Mouse (Mus musculus): Measurements from ENCODE around the gene Exoc2. TPM values are rescaled to one million over a fixed set of nuclear protein-coding genes. Genes with fewer than 3 reads are reported as not detected.

Gene Exoc2
- polyA plus RNA-seq, 1 experiment from 2014 or later: 58.6 TPM

DNA sequence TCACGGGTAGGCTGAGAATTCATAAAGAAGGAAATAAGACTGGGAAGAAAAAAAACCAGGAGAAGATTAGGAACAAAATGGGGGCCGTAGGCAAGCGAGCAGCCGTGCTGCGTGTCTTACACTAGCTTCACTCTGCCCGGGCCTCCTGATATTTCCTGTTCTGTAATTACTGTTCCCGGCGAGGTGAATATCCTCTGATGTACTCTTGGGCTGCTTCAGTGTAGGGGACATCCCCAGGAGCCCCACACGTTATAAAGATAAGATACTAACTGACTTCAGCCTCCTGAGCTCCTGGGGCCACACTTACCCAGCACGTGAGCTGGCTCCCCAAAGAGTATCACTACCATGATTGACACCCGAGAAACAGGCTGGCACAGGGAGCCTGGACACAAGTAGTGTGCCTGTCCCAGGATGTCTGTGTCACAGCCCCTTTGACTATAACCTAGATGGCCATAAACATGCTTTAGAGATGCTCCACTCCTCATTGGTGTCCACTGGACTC, 196.2 kb downstream of the Exoc2 start:
- ATAC-seq: no peak
- H3K9me3 ChIP-seq (replicated peaks; ENCODE audit: control insufficient read depth, low read length, poor library complexity, severe bottlenecking): no peaks in the 10 kb centered on the region
- H3K4me2 ChIP-seq (ENCODE audit: low read length): no peak overlapping the region
- 82% methylated on average over 11 of the region's 11 CpGs for WGBS
- no peak overlapping the region for H3K27ac ChIP-seq (ENCODE audit: low read length)
- no peaks in the 10 kb centered on the region for H3K36me3 ChIP-seq (ENCODE audit: control insufficient read depth, insufficient read depth, low read length)
- H3K4me3 ChIP-seq (ENCODE audit: low read depth, low read length): no peak overlapping the region
- no peak overlapping the region for H3K9ac ChIP-seq (ENCODE audit: low read depth, low read length)
- H3K4me1 ChIP-seq (ENCODE audit: control insufficient read depth, insufficient read depth, low read length): no peaks in the 10 kb centered on the region
- no peaks in the 10 kb centered on the region for H3K27me3 ChIP-seq (ENCODE audit: control insufficient read depth, insufficient read depth, low read depth, low read length)

DNA sequence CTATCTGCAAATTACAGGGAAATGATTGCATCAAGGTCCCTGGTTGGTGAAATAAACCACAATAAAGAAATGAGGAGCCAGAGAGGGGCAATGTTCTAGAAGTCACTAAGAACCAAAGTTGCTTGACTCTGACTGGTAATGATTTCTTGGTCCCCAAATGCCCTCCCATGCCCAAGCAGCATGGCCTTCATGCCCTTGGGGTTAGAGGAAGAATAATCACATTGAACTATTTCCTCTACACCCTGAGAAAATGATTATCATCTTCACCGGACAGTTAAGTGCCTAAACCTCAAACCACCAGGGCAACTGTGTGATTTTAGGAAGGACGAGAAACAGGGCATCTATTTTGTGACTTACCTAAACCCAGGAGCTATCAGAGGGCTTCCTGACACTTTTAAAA, 197.9 kb downstream of the Exoc2 start:
- Histone ChIP-seq H3K4me2 (ENCODE audit: low read length) (no peak overlapping the region), H3K4me1 (ENCODE audit: control insufficient read depth, insufficient read depth, low read length) (no peaks in the 10 kb centered on the region), H3K27me3 (ENCODE audit: control insufficient read depth, insufficient read depth, low read depth, low read length) (no peaks in the 10 kb centered on the region), H3K9me3 (replicated peaks; ENCODE audit: control insufficient read depth, low read length, poor library complexity, severe bottlenecking) (no peaks in the 10 kb centered on the region), H3K9ac (ENCODE audit: low read depth, low read length) (no peak overlapping the region), H3K27ac (ENCODE audit: low read length) (no peak overlapping the region), H3K4me3 (ENCODE audit: low read depth, low read length) (no peak overlapping the region), H3K36me3 (ENCODE audit: control insufficient read depth, insufficient read depth, low read length) (no peaks in the 10 kb centered on the region)
- 95% methylated on average over 2 of the region's 2 CpGs for WGBS
- no peak for ATAC-seq

DNA sequence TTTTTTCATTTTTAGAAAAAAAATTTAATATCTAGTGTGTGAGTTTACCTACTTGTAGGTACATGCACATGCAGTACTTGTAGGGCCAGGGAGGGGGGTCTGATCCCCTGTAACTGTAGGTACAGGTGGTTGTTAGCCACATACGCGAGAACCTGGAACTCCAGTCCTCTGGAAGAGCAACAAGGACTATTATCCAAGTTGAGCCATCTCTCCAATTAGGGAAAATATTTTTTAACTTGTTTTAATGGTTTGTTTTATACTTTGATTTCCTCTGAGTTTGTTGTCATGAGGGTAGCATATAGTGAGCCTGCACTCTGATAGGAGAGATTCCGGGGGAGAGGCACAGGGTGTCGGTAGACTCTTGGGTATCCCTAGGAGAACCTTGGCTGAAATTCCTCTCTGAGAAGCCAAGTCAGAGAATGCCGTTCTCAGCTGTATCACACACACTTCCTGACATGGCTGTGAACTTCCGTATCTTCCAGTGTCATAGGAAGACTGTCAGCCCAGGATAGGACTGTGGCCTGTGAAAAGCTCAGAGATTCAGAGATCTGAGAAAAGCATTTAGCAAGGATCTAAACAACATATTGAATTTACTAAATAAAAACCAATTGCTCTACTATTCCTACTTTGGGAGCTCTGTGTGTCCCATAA, 206.3 kb downstream of the Exoc2 start:
- H3K4me2 ChIP-seq (ENCODE audit: low read length): no peak overlapping the region
- whole genome bisulfite sequencing: 93% methylated on average over 6 of the region's 6 CpGs
- no peaks in the 10 kb centered on the region for H3K36me3 ChIP-seq (ENCODE audit: control insufficient read depth, insufficient read depth, low read length)

GRCm38 (mm10) chr13:30766636-30767476, 207.0 kb downstream of the Exoc2 start:
- Histone ChIP-seq H3K4me1 (ENCODE audit: control insufficient read depth, insufficient read depth, low read length) (no peaks in the 10 kb centered on the region), H3K9me3 (replicated peaks; ENCODE audit: control insufficient read depth, low read length, poor library complexity, severe bottlenecking) (no peaks in the 10 kb centered on the region), H3K4me3 (ENCODE audit: low read depth, low read length) (no peak overlapping the region), H3K9ac (ENCODE audit: low read depth, low read length) (no peak overlapping the region), H3K27me3 (ENCODE audit: control insufficient read depth, insufficient read depth, low read depth, low read length) (no peaks in the 10 kb centered on the region), H3K27ac (ENCODE audit: low read length) (no peak overlapping the region), H3K36me3 (ENCODE audit: control insufficient read depth, insufficient read depth, low read length) (no peaks in the 10 kb centered on the region), H3K4me2 (ENCODE audit: low read length) (no peak overlapping the region)
- WGBS: 90% methylated on average over 5 of the region's 5 CpGs
- ATAC-seq: no peak

More for the DNA sequence above, 206.3 kb downstream of the Exoc2 start:
- ATAC-seq: no peak
- Histone ChIP-seq H3K27ac (ENCODE audit: low read length) (no peak overlapping the region), H3K4me1 (ENCODE audit: control insufficient read depth, insufficient read depth, low read length) (no peaks in the 10 kb centered on the region), H3K4me3 (ENCODE audit: low read depth, low read length) (no peak overlapping the region), H3K27me3 (ENCODE audit: control insufficient read depth, insufficient read depth, low read depth, low read length) (no peaks in the 10 kb centered on the region), H3K9ac (ENCODE audit: low read depth, low read length) (no peak overlapping the region), H3K9me3 (replicated peaks; ENCODE audit: control insufficient read depth, low read length, poor library complexity, severe bottlenecking) (no peaks in the 10 kb centered on the region)

- H3K4me3 ChIP-seq (ENCODE audit: low read depth, low read length): no peak overlapping the region
- H3K4me1 ChIP-seq (ENCODE audit: control insufficient read depth, insufficient read depth, low read length): no peaks in the 10 kb centered on the region
- no peak for ATAC-seq
- no peaks in the 10 kb centered on the region for H3K36me3 ChIP-seq (ENCODE audit: control insufficient read depth, insufficient read depth, low read length)
- no peak overlapping the region for H3K9ac ChIP-seq (ENCODE audit: low read depth, low read length)
- no peak overlapping the region for H3K4me2 ChIP-seq (ENCODE audit: low read length)
- 82% methylated on average over 5 of the region's 5 CpGs for WGBS
- H3K27me3 ChIP-seq (ENCODE audit: control insufficient read depth, insufficient read depth, low read depth, low read length): no peaks in the 10 kb centered on the region
- no peak overlapping the region for H3K27ac ChIP-seq (ENCODE audit: low read length)
- H3K9me3 ChIP-seq (replicated peaks; ENCODE audit: control insufficient read depth, low read length, poor library complexity, severe bottlenecking): no peaks in the 10 kb centered on the region
These were observed 208.0 kb downstream of the Exoc2 start for GRCm38 (mm10) chr13:30765906-30766305.

DNA sequence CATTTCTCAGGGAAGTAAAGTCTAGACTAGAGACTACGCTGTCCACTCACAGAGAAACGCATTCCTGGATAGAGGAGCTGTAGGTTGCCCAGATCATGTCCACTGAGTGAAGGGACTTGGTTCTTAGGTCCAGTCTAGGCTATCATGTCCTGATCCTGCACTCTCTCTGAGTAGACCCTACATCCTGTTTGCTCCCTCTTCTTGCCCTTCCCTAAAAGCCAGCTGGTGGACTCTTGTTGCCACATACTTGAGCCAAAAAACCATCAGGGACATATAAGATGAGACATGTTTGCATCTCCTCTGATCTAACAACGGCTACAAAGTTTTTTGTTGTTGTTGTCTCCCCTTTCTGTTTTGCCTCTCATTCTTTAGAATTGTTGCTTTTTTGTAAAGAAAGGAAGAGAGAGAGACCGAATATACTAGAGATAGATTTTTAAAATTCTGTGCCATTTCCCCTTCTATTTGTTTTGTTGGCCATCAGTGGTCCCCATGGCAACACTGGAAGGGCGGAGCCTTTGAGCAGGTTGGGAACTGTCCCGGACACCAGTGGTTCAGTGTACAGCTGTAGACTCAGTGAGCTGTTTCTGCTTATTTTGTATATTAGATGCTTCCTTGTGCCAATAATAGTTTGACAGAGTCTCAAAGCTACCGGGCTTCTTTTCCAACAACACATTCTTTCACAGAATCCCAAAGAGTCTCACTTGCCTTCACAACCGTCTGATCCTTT, 209.7 kb downstream of the Exoc2 start:
- H3K27ac ChIP-seq (ENCODE audit: low read length): no peak overlapping the region
- no peaks in the 10 kb centered on the region for H3K36me3 ChIP-seq (ENCODE audit: control insufficient read depth, insufficient read depth, low read length)
- no peak overlapping the region for H3K4me2 ChIP-seq (ENCODE audit: low read length)
- no peak overlapping the region for H3K4me3 ChIP-seq (ENCODE audit: low read depth, low read length)
- no peaks in the 10 kb centered on the region for H3K4me1 ChIP-seq (ENCODE audit: control insufficient read depth, insufficient read depth, low read length)
- no peak for ATAC-seq
- no peak overlapping the region for H3K9ac ChIP-seq (ENCODE audit: low read depth, low read length)
- H3K9me3 ChIP-seq (replicated peaks; ENCODE audit: control insufficient read depth, low read length, poor library complexity, severe bottlenecking): no peaks in the 10 kb centered on the region
- WGBS: 79% methylated on average over 8 of the region's 8 CpGs
- H3K27me3 ChIP-seq (ENCODE audit: control insufficient read depth, insufficient read depth, low read depth, low read length): no peaks in the 10 kb centered on the region

Other genes with a start within 250 kb of the Exoc2 start
- 0.07 and 0.10 TPM in 2 replicates for gene Irf4, start 224.9 kb downstream of the Exoc2 start, polyA plus RNA-seq (2015; fragmentation: Nextera tagmentation; extraction: Ambion mirVana)
- not detected in 2 replicates for gene Hus1b, start 26.3 kb downstream of the Exoc2 start, polyA plus RNA-seq (2015; fragmentation: Nextera tagmentation; extraction: Ambion mirVana)
- gene Gm5447, start 111 bp upstream of the Exoc2 start, polyA plus RNA-seq (2015; fragmentation: Nextera tagmentation; extraction: Ambion mirVana): 0.11 TPM in 1 of 2 replicates, not detected in the other

Measured in midbrain, embryonic 16.5 days (tissue).